Mouse (Mus musculus): ENCODE data around the gene Zfp523. TPM values are rescaled to one million over a fixed set of nuclear protein-coding genes. Genes with fewer than 3 reads are reported as not detected.

The Zfp523 gene
- polyA plus RNA-seq, 1 experiment from 2014 or later, result 19.2 TPM

DNA sequence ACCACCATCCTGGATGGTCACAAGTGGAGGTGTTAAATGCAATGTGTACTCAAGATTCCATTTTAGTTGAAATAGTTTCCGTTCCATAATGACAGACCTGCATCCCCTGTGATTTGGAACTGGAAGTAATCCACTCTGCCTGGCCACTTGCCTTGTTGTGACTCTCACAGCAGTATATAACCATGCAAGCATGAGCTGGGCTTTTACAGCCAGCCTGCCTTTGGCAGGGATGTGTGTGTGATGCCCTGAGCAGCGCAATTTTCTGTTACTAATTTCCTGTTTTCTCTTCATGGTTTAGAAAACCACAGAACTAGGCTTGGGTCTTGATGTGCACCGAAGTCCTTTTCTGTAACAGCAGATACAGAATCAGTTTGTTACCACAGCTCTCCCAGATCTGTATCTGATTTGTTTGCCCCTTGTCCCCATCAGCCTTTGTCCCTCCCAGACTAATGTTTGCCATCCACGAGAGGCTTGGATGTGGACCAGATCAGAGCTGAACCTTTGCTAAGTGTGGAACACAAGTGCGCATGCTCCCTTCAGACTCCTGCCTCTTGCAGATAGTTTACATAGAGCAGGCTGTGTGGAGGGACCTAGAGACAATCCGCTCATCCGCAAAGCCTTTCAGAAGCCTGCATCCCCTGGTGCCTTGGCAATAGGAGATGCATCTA, 8.2 kb downstream of the Zfp523 start:
- Histone ChIP-seq H3K9ac (ENCODE audit: low read length) (no peak overlapping the region), H3K9me3 (ENCODE audit: control insufficient read depth, low read length) (no peaks in the 10 kb centered on the region), H3K4me3 (ENCODE audit: control insufficient read depth in 1 of 2, insufficient read depth in 1 of 2, low read depth in 1 of 2, low read length in 2 of 2) (no peak overlapping the region), H3K27me3 (ENCODE audit: control insufficient read depth, insufficient read depth, low read length) (no peaks in the 10 kb centered on the region), H3K4me1 (ENCODE audit: control insufficient read depth in 2 of 2, insufficient read depth in 2 of 2, low read length in 2 of 2) (peaks cover 26 to 37% of the 10 kb centered on the region in 2 experiments), H3K36me3 (ENCODE audit: control insufficient read depth, insufficient read depth, low read length) (peaks cover 6% of the 10 kb centered on the region), H3K4me2 (ENCODE audit: low read length) (no peak overlapping the region), H3K27ac (replicated peaks in 1 of 2; ENCODE audit: control insufficient read depth in 1 of 2, insufficient read depth in 1 of 2, low read depth in 2 of 2, low read length in 2 of 2) (no peak overlapping the region)
- WGBS, result 63% methylated on average over 7 of the region's 7 CpGs
- ATAC-seq (ENCODE audit: insufficient number of reproducible peaks, insufficient read depth, low FRiP score, low read depth), result no peak

- Histone ChIP-seq H3K4me2 (ENCODE audit: low read length) (no peak overlapping the region), H3K9me3 (ENCODE audit: control insufficient read depth, low read length) (no peaks in the 10 kb centered on the region), H3K9ac (ENCODE audit: low read length) (no peak overlapping the region), H3K4me3 (ENCODE audit: control insufficient read depth in 1 of 2, insufficient read depth in 1 of 2, low read depth in 1 of 2, low read length in 2 of 2) (no peak overlapping the region), H3K27ac (replicated peaks in 1 of 2; ENCODE audit: control insufficient read depth in 1 of 2, insufficient read depth in 1 of 2, low read depth in 2 of 2, low read length in 2 of 2) (no peak overlapping the region), H3K36me3 (ENCODE audit: control insufficient read depth, insufficient read depth, low read length) (peaks cover 35% of the 10 kb centered on the region), H3K4me1 (ENCODE audit: control insufficient read depth in 2 of 2, insufficient read depth in 2 of 2, low read length in 2 of 2) (peaks cover 8 to 14% of the 10 kb centered on the region in 2 experiments), H3K27me3 (ENCODE audit: control insufficient read depth, insufficient read depth, low read length) (no peaks in the 10 kb centered on the region)
- 89% methylated on average over 5 of the region's 5 CpGs for WGBS
- no peak for ATAC-seq (ENCODE audit: insufficient number of reproducible peaks, insufficient read depth, low FRiP score, low read depth)
Observed at GRCm38 (mm10) chr17:28188313-28188712, 11.4 kb downstream of the Zfp523 start.

- H3K4me1 ChIP-seq (ENCODE audit: control insufficient read depth in 2 of 2, insufficient read depth in 2 of 2, low read length in 2 of 2), result no peaks in the 10 kb centered on the region
- H3K4me3 ChIP-seq (ENCODE audit: control insufficient read depth in 1 of 2, insufficient read depth in 1 of 2, low read depth in 1 of 2, low read length in 2 of 2), result no peak overlapping the region
- no peaks in the 10 kb centered on the region for H3K9me3 ChIP-seq (ENCODE audit: control insufficient read depth, low read length)
- WGBS, result 73% methylated on average over 1 of the region's 1 CpGs
- no peak overlapping the region for H3K27ac ChIP-seq (replicated peaks in 1 of 2; ENCODE audit: control insufficient read depth in 1 of 2, insufficient read depth in 1 of 2, low read depth in 2 of 2, low read length in 2 of 2)
- no peak for ATAC-seq (ENCODE audit: insufficient number of reproducible peaks, insufficient read depth, low FRiP score, low read depth)
- H3K4me2 ChIP-seq (ENCODE audit: low read length), result no peak overlapping the region
- no peaks in the 10 kb centered on the region for H3K27me3 ChIP-seq (ENCODE audit: control insufficient read depth, insufficient read depth, low read length)
- peaks cover 67% of the 10 kb centered on the region for H3K36me3 ChIP-seq (ENCODE audit: control insufficient read depth, insufficient read depth, low read length)
- H3K9ac ChIP-seq (ENCODE audit: low read length), result no peak overlapping the region
Observed at GRCm38 (mm10) chr17:28192754-28193153, 15.8 kb downstream of the Zfp523 start.

GRCm38 (mm10) chr17:28193559-28193958, 16.6 kb downstream of the Zfp523 start:
- H3K9me3 ChIP-seq (ENCODE audit: control insufficient read depth, low read length), result no peaks in the 10 kb centered on the region
- 78% methylated on average over 3 of the region's 3 CpGs for WGBS
- no peak for ATAC-seq (ENCODE audit: insufficient number of reproducible peaks, insufficient read depth, low FRiP score, low read depth)
- no peak overlapping the region for H3K9ac ChIP-seq (ENCODE audit: low read length)
- no peak overlapping the region for H3K27ac ChIP-seq (replicated peaks in 1 of 2; ENCODE audit: control insufficient read depth in 1 of 2, insufficient read depth in 1 of 2, low read depth in 2 of 2, low read length in 2 of 2)
- H3K4me3 ChIP-seq (ENCODE audit: control insufficient read depth in 1 of 2, insufficient read depth in 1 of 2, low read depth in 1 of 2, low read length in 2 of 2), result no peak overlapping the region
- peaks cover 75% of the 10 kb centered on the region for H3K36me3 ChIP-seq (ENCODE audit: control insufficient read depth, insufficient read depth, low read length)
- no peaks in the 10 kb centered on the region for H3K4me1 ChIP-seq (ENCODE audit: control insufficient read depth in 2 of 2, insufficient read depth in 2 of 2, low read length in 2 of 2)
- H3K27me3 ChIP-seq (ENCODE audit: control insufficient read depth, insufficient read depth, low read length), result no peaks in the 10 kb centered on the region
- H3K4me2 ChIP-seq (ENCODE audit: low read length), result no peak overlapping the region

DNA sequence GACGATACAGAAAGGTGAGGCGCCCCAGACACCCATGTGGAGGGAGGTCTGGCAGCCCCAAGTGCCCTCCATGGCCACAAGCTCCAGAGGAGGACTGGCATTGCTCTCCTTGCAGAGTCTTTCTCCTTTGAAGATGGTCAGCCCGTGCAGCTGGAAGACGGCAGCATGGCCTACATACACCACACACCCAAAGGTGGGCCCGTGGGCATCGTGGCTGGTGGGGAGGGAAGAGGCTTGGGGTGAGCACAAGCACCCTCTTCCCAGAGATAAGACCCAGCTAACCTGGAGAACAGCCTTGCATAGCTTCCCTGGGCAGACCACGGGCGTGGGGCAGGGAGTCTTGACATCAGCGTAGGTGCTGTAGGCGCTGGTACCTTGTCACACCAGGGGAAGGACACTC, 18.1 kb downstream of the Zfp523 start:
- H3K36me3 ChIP-seq (ENCODE audit: control insufficient read depth, insufficient read depth, low read length), result peaks cover 81% of the 10 kb centered on the region
- H3K4me1 ChIP-seq (ENCODE audit: control insufficient read depth in 2 of 2, insufficient read depth in 2 of 2, low read length in 2 of 2), result no peaks in the 10 kb centered on the region
- 94% methylated on average over 10 of the region's 10 CpGs for WGBS
- no peak overlapping the region for H3K4me2 ChIP-seq (ENCODE audit: low read length)
- ATAC-seq (ENCODE audit: insufficient number of reproducible peaks, insufficient read depth, low FRiP score, low read depth), result no peak
- H3K27me3 ChIP-seq (ENCODE audit: control insufficient read depth, insufficient read depth, low read length), result no peaks in the 10 kb centered on the region
- H3K27ac ChIP-seq (replicated peaks in 1 of 2; ENCODE audit: control insufficient read depth in 1 of 2, insufficient read depth in 1 of 2, low read depth in 2 of 2, low read length in 2 of 2), result no peak overlapping the region
- H3K9me3 ChIP-seq (ENCODE audit: control insufficient read depth, low read length), result no peaks in the 10 kb centered on the region
- H3K9ac ChIP-seq (ENCODE audit: low read length), result no peak overlapping the region
- no peak overlapping the region for H3K4me3 ChIP-seq (ENCODE audit: control insufficient read depth in 1 of 2, insufficient read depth in 1 of 2, low read depth in 1 of 2, low read length in 2 of 2)

DNA sequence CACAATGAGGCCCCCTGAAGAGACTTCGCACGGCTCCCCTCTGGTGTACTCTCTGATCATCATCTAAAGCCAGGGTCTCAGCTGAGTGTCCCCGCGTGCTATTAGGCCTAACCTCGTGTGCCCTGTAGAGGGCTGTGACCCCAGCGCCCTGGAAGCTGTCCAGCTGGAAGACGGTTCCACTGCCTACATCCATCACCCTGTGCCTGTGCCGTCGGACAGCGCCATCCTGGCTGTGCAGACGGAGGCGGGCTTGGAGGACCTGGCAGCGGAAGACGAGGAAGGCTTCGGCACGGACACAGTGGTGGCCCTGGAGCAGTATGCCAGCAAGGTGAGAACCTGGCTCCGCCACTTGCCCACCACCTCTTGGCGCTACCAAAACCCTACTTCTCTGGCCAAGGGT, 20.7 kb downstream of the Zfp523 start:
- Histone ChIP-seq H3K9me3 (ENCODE audit: control insufficient read depth, low read length) (no peaks in the 10 kb centered on the region), H3K27me3 (ENCODE audit: control insufficient read depth, insufficient read depth, low read length) (no peaks in the 10 kb centered on the region), H3K27ac (replicated peaks in 1 of 2; ENCODE audit: control insufficient read depth in 1 of 2, insufficient read depth in 1 of 2, low read depth in 2 of 2, low read length in 2 of 2) (no peak overlapping the region), H3K36me3 (ENCODE audit: control insufficient read depth, insufficient read depth, low read length) (peaks cover 85% of the 10 kb centered on the region), H3K4me1 (ENCODE audit: control insufficient read depth in 2 of 2, insufficient read depth in 2 of 2, low read length in 2 of 2) (no peaks in the 10 kb centered on the region), H3K9ac (ENCODE audit: low read length) (no peak overlapping the region), H3K4me3 (ENCODE audit: control insufficient read depth in 1 of 2, insufficient read depth in 1 of 2, low read depth in 1 of 2, low read length in 2 of 2) (no peak overlapping the region), H3K4me2 (ENCODE audit: low read length) (no peak overlapping the region)
- no peak for ATAC-seq (ENCODE audit: insufficient number of reproducible peaks, insufficient read depth, low FRiP score, low read depth)
- 85% methylated on average over 18 of the region's 18 CpGs for WGBS

- Histone ChIP-seq H3K4me1 (ENCODE audit: control insufficient read depth in 2 of 2, insufficient read depth in 2 of 2, low read length in 2 of 2) (peaks cover 4 to 5% of the 10 kb centered on the region in 2 experiments), H3K9ac (ENCODE audit: low read length) (no peak overlapping the region), H3K4me2 (ENCODE audit: low read length) (no peak overlapping the region), H3K9me3 (ENCODE audit: control insufficient read depth, low read length) (no peaks in the 10 kb centered on the region), H3K36me3 (ENCODE audit: control insufficient read depth, insufficient read depth, low read length) (peaks cover 74% of the 10 kb centered on the region), H3K27me3 (ENCODE audit: control insufficient read depth, insufficient read depth, low read length) (no peaks in the 10 kb centered on the region), H3K4me3 (ENCODE audit: control insufficient read depth in 1 of 2, insufficient read depth in 1 of 2, low read depth in 1 of 2, low read length in 2 of 2) (no peak overlapping the region), H3K27ac (replicated peaks in 1 of 2; ENCODE audit: control insufficient read depth in 1 of 2, insufficient read depth in 1 of 2, low read depth in 2 of 2, low read length in 2 of 2) (no peak overlapping the region)
- ATAC-seq (ENCODE audit: insufficient number of reproducible peaks, insufficient read depth, low FRiP score, low read depth), result no peak
- WGBS, result 83% methylated on average over 14 of the region's 14 CpGs
Observed at GRCm38 (mm10) chr17:28201982-28202381, 25.1 kb downstream of the Zfp523 start.
